Mouse (Mus musculus): ENCODE measurements around the gene Bcas3. TPM values are rescaled to one million over a fixed set of nuclear protein-coding genes. Genes with fewer than 3 reads are reported as not detected.

Bcas3 gene
- polyA plus RNA-seq, 1 experiment from 2014 or later, result 30.6 TPM

- H3K4me2 ChIP-seq (replicated peaks; ENCODE audit: low read depth, low read length), result no peak overlapping the region
- no peaks in the 10 kb centered on the region for H3K9me3 ChIP-seq (ENCODE audit: control insufficient read depth, low read length)
- no peak overlapping the region for H3K9ac ChIP-seq (ENCODE audit: low read depth, low read length)
- 60% methylated on average over 3 of the region's 3 CpGs for WGBS
- no peaks in the 10 kb centered on the region for H3K36me3 ChIP-seq (ENCODE audit: control insufficient read depth, insufficient read depth, low read length)
- no peak overlapping the region for H3K4me3 ChIP-seq (ENCODE audit: low read length)
- no peaks in the 10 kb centered on the region for H3K4me1 ChIP-seq (ENCODE audit: control insufficient read depth, insufficient read depth, low read length)
- no peaks in the 10 kb centered on the region for H3K27me3 ChIP-seq (ENCODE audit: control insufficient read depth, insufficient read depth, low read length)
- H3K27ac ChIP-seq (ENCODE audit: low read depth, low read length), result no peak overlapping the region
- ATAC-seq (ENCODE audit: low FRiP score, low TSS enrichment), result no peak
Measured at GRCm38 (mm10) chr11:85393990-85394389, 41.0 kb downstream of the Bcas3 start.

DNA sequence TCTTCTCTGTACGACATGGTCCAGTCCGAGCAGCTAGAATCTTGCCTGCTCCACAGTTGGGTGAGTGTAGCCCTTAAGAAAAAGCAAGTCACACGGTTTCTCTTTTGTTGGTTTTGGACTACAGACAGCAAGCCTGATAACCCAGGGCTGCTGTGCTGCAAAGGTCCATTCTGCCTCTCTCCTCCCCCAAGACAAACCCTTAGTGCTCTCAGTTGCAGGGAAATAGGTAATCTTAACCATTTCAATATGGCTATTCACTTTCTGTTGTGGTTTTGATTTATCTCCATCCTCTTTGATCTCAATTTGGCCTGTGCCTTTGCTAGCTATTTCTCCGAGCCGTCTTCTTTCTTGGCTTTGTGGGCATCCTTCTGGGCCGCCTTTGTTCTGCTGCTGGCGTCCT lies 42.4 kb downstream of the Bcas3 start:
- Histone ChIP-seq H3K4me3 (ENCODE audit: low read length) (no peak overlapping the region), H3K36me3 (ENCODE audit: control insufficient read depth, insufficient read depth, low read length) (no peaks in the 10 kb centered on the region), H3K4me1 (ENCODE audit: control insufficient read depth, insufficient read depth, low read length) (no peaks in the 10 kb centered on the region), H3K9ac (ENCODE audit: low read depth, low read length) (no peak overlapping the region), H3K9me3 (ENCODE audit: control insufficient read depth, low read length) (no peaks in the 10 kb centered on the region), H3K27ac (ENCODE audit: low read depth, low read length) (no peak overlapping the region), H3K27me3 (ENCODE audit: control insufficient read depth, insufficient read depth, low read length) (no peaks in the 10 kb centered on the region), H3K4me2 (replicated peaks; ENCODE audit: low read depth, low read length) (no peak overlapping the region)
- no peak for ATAC-seq (ENCODE audit: low FRiP score, low TSS enrichment)
- WGBS, result 57% methylated on average over 7 of the region's 7 CpGs

GRCm38 (mm10) chr11:85406531-85406930 lies 53.6 kb downstream of the Bcas3 start:
- no peak for ATAC-seq (ENCODE audit: low FRiP score, low TSS enrichment)
- 80% methylated on average over 3 of the region's 3 CpGs for WGBS
- no peaks in the 10 kb centered on the region for H3K9me3 ChIP-seq (ENCODE audit: control insufficient read depth, low read length)
- no peak overlapping the region for H3K4me3 ChIP-seq (ENCODE audit: low read length)
- no peaks in the 10 kb centered on the region for H3K4me1 ChIP-seq (ENCODE audit: control insufficient read depth, insufficient read depth, low read length)
- no peak overlapping the region for H3K9ac ChIP-seq (ENCODE audit: low read depth, low read length)
- H3K36me3 ChIP-seq (ENCODE audit: control insufficient read depth, insufficient read depth, low read length), result no peaks in the 10 kb centered on the region
- H3K27ac ChIP-seq (ENCODE audit: low read depth, low read length), result no peak overlapping the region
- no peaks in the 10 kb centered on the region for H3K27me3 ChIP-seq (ENCODE audit: control insufficient read depth, insufficient read depth, low read length)
- H3K4me2 ChIP-seq (replicated peaks; ENCODE audit: low read depth, low read length), result no peak overlapping the region

- Histone ChIP-seq H3K27ac (ENCODE audit: low read depth, low read length) (no peak overlapping the region), H3K36me3 (ENCODE audit: control insufficient read depth, insufficient read depth, low read length) (no peaks in the 10 kb centered on the region), H3K9ac (ENCODE audit: low read depth, low read length) (no peak overlapping the region), H3K9me3 (ENCODE audit: control insufficient read depth, low read length) (no peaks in the 10 kb centered on the region), H3K4me2 (replicated peaks; ENCODE audit: low read depth, low read length) (no peak overlapping the region), H3K27me3 (ENCODE audit: control insufficient read depth, insufficient read depth, low read length) (no peaks in the 10 kb centered on the region), H3K4me1 (ENCODE audit: control insufficient read depth, insufficient read depth, low read length) (no peaks in the 10 kb centered on the region), H3K4me3 (ENCODE audit: low read length) (no peak overlapping the region)
- ATAC-seq (ENCODE audit: low FRiP score, low TSS enrichment), result no peak
- 65% methylated on average over 3 of the region's 3 CpGs for WGBS
Measured at GRCm38 (mm10) chr11:85407700-85408099, 54.7 kb downstream of the Bcas3 start.

- no peaks in the 10 kb centered on the region for H3K9me3 ChIP-seq (ENCODE audit: control insufficient read depth, low read length)
- H3K9ac ChIP-seq (ENCODE audit: low read depth, low read length), result no peak overlapping the region
- ATAC-seq (ENCODE audit: low FRiP score, low TSS enrichment), result no peak
- no peaks in the 10 kb centered on the region for H3K36me3 ChIP-seq (ENCODE audit: control insufficient read depth, insufficient read depth, low read length)
- H3K27me3 ChIP-seq (ENCODE audit: control insufficient read depth, insufficient read depth, low read length), result no peaks in the 10 kb centered on the region
- H3K4me2 ChIP-seq (replicated peaks; ENCODE audit: low read depth, low read length), result no peak overlapping the region
- H3K4me1 ChIP-seq (ENCODE audit: control insufficient read depth, insufficient read depth, low read length), result no peaks in the 10 kb centered on the region
- no peak overlapping the region for H3K4me3 ChIP-seq (ENCODE audit: low read length)
- WGBS, result 63% methylated on average over 7 of the region's 7 CpGs
- H3K27ac ChIP-seq (ENCODE audit: low read depth, low read length), result no peak overlapping the region
Measured at GRCm38 (mm10) chr11:85412319-85412718, 59.4 kb downstream of the Bcas3 start.

- H3K27ac ChIP-seq (ENCODE audit: low read depth, low read length), result no peak overlapping the region
- no peaks in the 10 kb centered on the region for H3K4me1 ChIP-seq (ENCODE audit: control insufficient read depth, insufficient read depth, low read length)
- H3K9me3 ChIP-seq (ENCODE audit: control insufficient read depth, low read length), result no peaks in the 10 kb centered on the region
- no peaks in the 10 kb centered on the region for H3K36me3 ChIP-seq (ENCODE audit: control insufficient read depth, insufficient read depth, low read length)
- no peak overlapping the region for H3K4me2 ChIP-seq (replicated peaks; ENCODE audit: low read depth, low read length)
- H3K27me3 ChIP-seq (ENCODE audit: control insufficient read depth, insufficient read depth, low read length), result no peaks in the 10 kb centered on the region
- WGBS, result 90% methylated on average over 1 of the region's 1 CpGs
- no peak overlapping the region for H3K4me3 ChIP-seq (ENCODE audit: low read length)
- no peak overlapping the region for H3K9ac ChIP-seq (ENCODE audit: low read depth, low read length)
- no peak for ATAC-seq (ENCODE audit: low FRiP score, low TSS enrichment)
Measured at GRCm38 (mm10) chr11:85414476-85414875, 61.5 kb downstream of the Bcas3 start.

- Histone ChIP-seq H3K9ac (ENCODE audit: low read depth, low read length) (no peak overlapping the region), H3K9me3 (ENCODE audit: control insufficient read depth, low read length) (no peaks in the 10 kb centered on the region), H3K4me1 (ENCODE audit: control insufficient read depth, insufficient read depth, low read length) (0 out of 2 replicates have a peak, but pooled peaks cover 7% of the 10 kb centered on the region), H3K4me2 (replicated peaks; ENCODE audit: low read depth, low read length) (no peak overlapping the region), H3K36me3 (ENCODE audit: control insufficient read depth, insufficient read depth, low read length) (no peaks in the 10 kb centered on the region), H3K27ac (ENCODE audit: low read depth, low read length) (no peak overlapping the region), H3K27me3 (ENCODE audit: control insufficient read depth, insufficient read depth, low read length) (no peaks in the 10 kb centered on the region), H3K4me3 (ENCODE audit: low read length) (no peak overlapping the region)
- no peak for ATAC-seq (ENCODE audit: low FRiP score, low TSS enrichment)
- WGBS, result 71% methylated on average over 6 of the region's 6 CpGs
Measured at GRCm38 (mm10) chr11:85427353-85427752, 74.4 kb downstream of the Bcas3 start.

GRCm38 (mm10) chr11:85428227-85428626 lies 75.3 kb downstream of the Bcas3 start:
- Histone ChIP-seq H3K9ac (ENCODE audit: low read depth, low read length) (no peak overlapping the region), H3K4me1 (ENCODE audit: control insufficient read depth, insufficient read depth, low read length) (0 out of 2 replicates have a peak, but pooled peaks cover 7% of the 10 kb centered on the region), H3K27me3 (ENCODE audit: control insufficient read depth, insufficient read depth, low read length) (no peaks in the 10 kb centered on the region), H3K36me3 (ENCODE audit: control insufficient read depth, insufficient read depth, low read length) (no peaks in the 10 kb centered on the region), H3K27ac (ENCODE audit: low read depth, low read length) (no peak overlapping the region), H3K4me3 (ENCODE audit: low read length) (no peak overlapping the region), H3K9me3 (ENCODE audit: control insufficient read depth, low read length) (no peaks in the 10 kb centered on the region), H3K4me2 (replicated peaks; ENCODE audit: low read depth, low read length) (no peak overlapping the region)
- WGBS, result 41% methylated on average over 3 of the region's 3 CpGs
- no peak for ATAC-seq (ENCODE audit: low FRiP score, low TSS enrichment)

GRCm38 (mm10) chr11:85430743-85431448 lies 77.9 kb downstream of the Bcas3 start:
- Histone ChIP-seq H3K27ac (ENCODE audit: low read depth, low read length) (no peak overlapping the region), H3K36me3 (ENCODE audit: control insufficient read depth, insufficient read depth, low read length) (no peaks in the 10 kb centered on the region), H3K27me3 (ENCODE audit: control insufficient read depth, insufficient read depth, low read length) (no peaks in the 10 kb centered on the region), H3K4me3 (ENCODE audit: low read length) (no peak overlapping the region), H3K4me1 (ENCODE audit: control insufficient read depth, insufficient read depth, low read length) (0 out of 2 replicates have a peak, but pooled peaks cover 7% of the 10 kb centered on the region), H3K4me2 (replicated peaks; ENCODE audit: low read depth, low read length) (no peak overlapping the region), H3K9me3 (ENCODE audit: control insufficient read depth, low read length) (no peaks in the 10 kb centered on the region), H3K9ac (ENCODE audit: low read depth, low read length) (no peak overlapping the region)
- 37% methylated on average over 11 of the region's 11 CpGs for WGBS
- ATAC-seq (ENCODE audit: low FRiP score, low TSS enrichment), result no peak

Measured in kidney, embryonic 14.5 days (tissue).